Mouse (Mus musculus): ENCODE data around the gene Garem2. TPM values are rescaled to one million over a fixed set of nuclear protein-coding genes. Genes with fewer than 3 reads are reported as not detected.

The Garem2 gene
- polyA plus RNA-seq, 1 experiment from 2014 or later = 0.62 TPM

- peaks cover 21% of the 10 kb centered on the region for H3K36me3 ChIP-seq
- H3K27me3 ChIP-seq = peaks cover 61% of the 10 kb centered on the region
- H3K4me3 ChIP-seq (replicated peaks) = peak overlapping the region; percentile 61
- H3K4me1 ChIP-seq = peaks cover 48% of the 10 kb centered on the region
- peak overlapping the region; percentile 58 for H3K9ac ChIP-seq
- ATAC-seq (replicated peaks; ENCODE audit: low FRiP score) = peak; percentile 83
- under 1% methylated on average over 103 of the region's 103 CpGs for WGBS
- no peaks in the 10 kb centered on the region for H3K9me3 ChIP-seq (replicated peaks)
- H3K4me2 ChIP-seq = peak overlapping the region; percentile 97
- H3K27ac ChIP-seq = no peak overlapping the region
These were observed 9.2 kb downstream of the Garem2 start for GRCm38 (mm10) chr5:30113881-30114760.

- Histone ChIP-seq H3K4me1 (peaks cover 49% of the 10 kb centered on the region), H3K4me2 (peak overlapping the region; percentile 97), H3K9me3 (replicated peaks) (no peaks in the 10 kb centered on the region), H3K9ac (peak overlapping the region; percentile 58), H3K27ac (no peak overlapping the region), H3K36me3 (peaks cover 27% of the 10 kb centered on the region), H3K27me3 (peaks cover 58% of the 10 kb centered on the region), H3K4me3 (replicated peaks) (peak overlapping the region; percentile 61)
- ATAC-seq (replicated peaks; ENCODE audit: low FRiP score) = peak; percentile 8
- under 1% methylated on average over 28 of the region's 28 CpGs for WGBS
These were observed 9.8 kb downstream of the Garem2 start for GRCm38 (mm10) chr5:30114761-30115140.

- Histone ChIP-seq H3K9ac (no peak overlapping the region), H3K27me3 (peaks cover 56% of the 10 kb centered on the region)
- 31% methylated on average over 10 of the region's 10 CpGs for WGBS
These were observed 10.8 kb downstream of the Garem2 start for GRCm38 (mm10) chr5:30115718-30116117.

GRCm38 (mm10) chr5:30118018-30118417, 13.1 kb downstream of the Garem2 start:
- no peak for ATAC-seq (replicated peaks; ENCODE audit: low FRiP score)
- H3K36me3 ChIP-seq = peaks cover 60% of the 10 kb centered on the region

More at GRCm38 (mm10) chr5:30115718-30116117, 10.8 kb downstream of the Garem2 start:
- Histone ChIP-seq H3K4me2 (no peak overlapping the region), H3K9me3 (replicated peaks) (no peaks in the 10 kb centered on the region), H3K4me3 (replicated peaks) (no peak overlapping the region), H3K36me3 (peaks cover 37% of the 10 kb centered on the region), H3K4me1 (peaks cover 39% of the 10 kb centered on the region), H3K27ac (no peak overlapping the region)
- ATAC-seq (replicated peaks; ENCODE audit: low FRiP score) = no peak

GRCm38 (mm10) chr5:30119163-30119562, 14.2 kb downstream of the Garem2 start:
- H3K27me3 ChIP-seq = peaks cover 24% of the 10 kb centered on the region
- H3K4me1 ChIP-seq = peaks cover 19% of the 10 kb centered on the region
- H3K4me3 ChIP-seq (replicated peaks) = no peak overlapping the region
- H3K4me2 ChIP-seq = no peak overlapping the region
- peak; percentile 68 for ATAC-seq (replicated peaks; ENCODE audit: low FRiP score)
- 52% methylated on average over 6 of the region's 6 CpGs for WGBS
- no peaks in the 10 kb centered on the region for H3K9me3 ChIP-seq (replicated peaks)
- peaks cover 71% of the 10 kb centered on the region for H3K36me3 ChIP-seq
- H3K27ac ChIP-seq = 0 out of 2 replicates have a peak overlapping the region, but pooled peaks have one; percentile 41
- H3K9ac ChIP-seq = no peak overlapping the region

More at GRCm38 (mm10) chr5:30118018-30118417, 13.1 kb downstream of the Garem2 start:
- H3K4me2 ChIP-seq = no peak overlapping the region
- no peaks in the 10 kb centered on the region for H3K9me3 ChIP-seq (replicated peaks)
- H3K9ac ChIP-seq = no peak overlapping the region
- H3K27me3 ChIP-seq = peaks cover 35% of the 10 kb centered on the region
- H3K27ac ChIP-seq = no peak overlapping the region
- H3K4me1 ChIP-seq = peaks cover 28% of the 10 kb centered on the region
- H3K4me3 ChIP-seq (replicated peaks) = no peak overlapping the region
- 82% methylated on average over 1 of the region's 1 CpGs for WGBS

GRCm38 (mm10) chr5:30120106-30120505, 15.1 kb downstream of the Garem2 start:
- ATAC-seq (replicated peaks; ENCODE audit: low FRiP score) = no peak
- Histone ChIP-seq H3K4me2 (no peak overlapping the region), H3K9me3 (replicated peaks) (no peaks in the 10 kb centered on the region), H3K27ac (peak overlapping the region; percentile 41; the same call in 1 of the 2 replicates), H3K4me3 (replicated peaks) (no peak overlapping the region), H3K4me1 (peaks cover 10% of the 10 kb centered on the region; the same call in 1 of the 2 replicates), H3K36me3 (peaks cover 81% of the 10 kb centered on the region), H3K27me3 (peaks cover 15% of the 10 kb centered on the region), H3K9ac (no peak overlapping the region)
- 81% methylated on average over 7 of the region's 7 CpGs for WGBS

GRCm38 (mm10) chr5:30122481-30122880, 17.5 kb downstream of the Garem2 start:
- Histone ChIP-seq H3K9ac (no peak overlapping the region), H3K27me3 (no peaks in the 10 kb centered on the region), H3K9me3 (replicated peaks) (no peaks in the 10 kb centered on the region), H3K4me1 (peaks cover 10% of the 10 kb centered on the region; the same call in 1 of the 2 replicates), H3K27ac (no peak overlapping the region), H3K4me2 (no peak overlapping the region), H3K36me3 (peaks cover 97% of the 10 kb centered on the region), H3K4me3 (replicated peaks) (no peak overlapping the region)
- no peak for ATAC-seq (replicated peaks; ENCODE audit: low FRiP score)
- whole genome bisulfite sequencing = 90% methylated on average over 6 of the region's 6 CpGs

- H3K4me1 ChIP-seq = no peaks in the 10 kb centered on the region
- H3K9ac ChIP-seq = no peak overlapping the region
- no peak overlapping the region for H3K4me3 ChIP-seq (replicated peaks)
- no peaks in the 10 kb centered on the region for H3K27me3 ChIP-seq
- peaks cover 100% of the 10 kb centered on the region for H3K36me3 ChIP-seq
- H3K4me2 ChIP-seq = no peak overlapping the region
- H3K9me3 ChIP-seq (replicated peaks) = no peaks in the 10 kb centered on the region
- 43% methylated on average over 5 of the region's 5 CpGs for WGBS
- H3K27ac ChIP-seq = no peak overlapping the region
- no peak for ATAC-seq (replicated peaks; ENCODE audit: low FRiP score)
These were observed 20.6 kb downstream of the Garem2 start for GRCm38 (mm10) chr5:30125587-30125986.

GRCm38 (mm10) chr5:30126756-30127155, 21.8 kb downstream of the Garem2 start:
- WGBS = 81% methylated on average over 7 of the region's 7 CpGs
- H3K27me3 ChIP-seq = no peaks in the 10 kb centered on the region
- no peak overlapping the region for H3K4me2 ChIP-seq
- H3K4me3 ChIP-seq (replicated peaks) = no peak overlapping the region
- no peaks in the 10 kb centered on the region for H3K9me3 ChIP-seq (replicated peaks)
- H3K9ac ChIP-seq = no peak overlapping the region
- H3K36me3 ChIP-seq = peaks cover 95% of the 10 kb centered on the region
- no peak overlapping the region for H3K27ac ChIP-seq
- no peak for ATAC-seq (replicated peaks; ENCODE audit: low FRiP score)
- H3K4me1 ChIP-seq = no peaks in the 10 kb centered on the region

- Histone ChIP-seq H3K27ac (no peak overlapping the region), H3K9me3 (replicated peaks) (no peaks in the 10 kb centered on the region), H3K4me2 (no peak overlapping the region), H3K9ac (no peak overlapping the region), H3K4me3 (replicated peaks) (no peak overlapping the region), H3K36me3 (peaks cover 95% of the 10 kb centered on the region), H3K4me1 (no peaks in the 10 kb centered on the region), H3K27me3 (no peaks in the 10 kb centered on the region)
- WGBS = 96% methylated on average over 13 of the region's 13 CpGs
- no peak for ATAC-seq (replicated peaks; ENCODE audit: low FRiP score)
These were observed 23.1 kb downstream of the Garem2 start for GRCm38 (mm10) chr5:30127921-30128597.

GRCm38 (mm10) chr5:30128680-30129079, 23.7 kb downstream of the Garem2 start:
- H3K27ac ChIP-seq = no peak overlapping the region
- no peaks in the 10 kb centered on the region for H3K27me3 ChIP-seq
- H3K9ac ChIP-seq = no peak overlapping the region
- 89% methylated on average over 6 of the region's 6 CpGs for WGBS
- H3K4me2 ChIP-seq = no peak overlapping the region
- H3K4me3 ChIP-seq (replicated peaks) = no peak overlapping the region
- H3K9me3 ChIP-seq (replicated peaks) = no peaks in the 10 kb centered on the region
- H3K4me1 ChIP-seq = no peaks in the 10 kb centered on the region
- ATAC-seq (replicated peaks; ENCODE audit: low FRiP score) = no peak
- peaks cover 95% of the 10 kb centered on the region for H3K36me3 ChIP-seq

GRCm38 (mm10) chr5:30131246-30131645, 26.3 kb downstream of the Garem2 start:
- Histone ChIP-seq H3K4me1 (no peaks in the 10 kb centered on the region), H3K9ac (no peak overlapping the region), H3K27me3 (no peaks in the 10 kb centered on the region), H3K9me3 (replicated peaks) (no peaks in the 10 kb centered on the region), H3K36me3 (peaks cover 92% of the 10 kb centered on the region), H3K4me3 (replicated peaks) (no peak overlapping the region), H3K27ac (no peak overlapping the region), H3K4me2 (no peak overlapping the region)
- no peak for ATAC-seq (replicated peaks; ENCODE audit: low FRiP score)
- 62% methylated on average over 4 of the region's 4 CpGs for WGBS
